Mouse (Mus musculus) heart, postnatal 4 days (tissue): ENCODE measurements around the gene Rora. TPM values are rescaled to one million over a fixed set of nuclear protein-coding genes. Genes with fewer than 3 reads are reported as not detected.

ENCODE experiments used
- DNase-seq: peaks from one replicate; pipeline ENCODE4 v3.0.0; 2021
- total RNA-seq, 2 experiments: library from RNA; stranded (reverse); gene quantifications; 2 replicates each; pipeline ENCODE4 v1.2.3; 2021

The Rora gene
- total RNA-seq, 2 experiments from 2014 or later, result 17.0 to 18.1 TPM

DNA sequence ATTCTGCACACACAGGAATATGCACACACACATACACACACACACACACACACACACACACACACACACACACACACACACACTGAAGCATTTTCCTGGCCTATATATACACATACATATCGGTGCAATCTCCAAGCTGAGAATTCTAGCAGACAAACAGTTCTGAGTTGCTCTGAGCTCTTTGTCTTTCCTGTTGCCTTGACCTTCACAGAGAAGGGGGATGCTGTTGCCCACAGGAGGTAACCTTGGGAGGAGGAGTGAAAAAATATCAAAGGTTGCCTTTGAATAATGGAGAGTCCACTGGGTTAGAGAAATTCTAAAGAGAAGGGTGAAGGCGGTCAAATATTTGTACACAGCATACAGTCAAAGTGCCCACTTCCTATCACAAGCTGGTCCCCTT lies 360.6 kb downstream of the Rora start:
- no peak for DNase-seq

DNA sequence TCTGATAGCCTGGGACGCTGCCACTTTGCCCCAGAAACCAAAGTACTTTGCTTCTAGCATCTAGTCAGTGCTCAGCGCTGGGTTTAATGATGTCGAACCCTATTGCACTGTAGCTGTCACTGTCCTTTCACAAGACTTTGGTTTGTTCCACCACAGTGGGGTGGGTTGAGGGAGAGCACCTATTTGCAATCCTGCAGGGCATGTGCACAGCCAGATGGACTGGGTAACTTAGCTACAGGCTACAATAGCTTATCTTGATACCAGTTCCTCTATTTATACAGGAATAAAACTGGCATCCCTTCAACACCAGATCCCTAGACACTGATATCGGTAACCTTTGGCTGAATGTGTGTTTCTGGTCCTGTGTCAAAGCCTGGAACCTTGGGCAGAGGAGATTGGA lies 366.8 kb downstream of the Rora start:
- DNase-seq, result no peak

DNA sequence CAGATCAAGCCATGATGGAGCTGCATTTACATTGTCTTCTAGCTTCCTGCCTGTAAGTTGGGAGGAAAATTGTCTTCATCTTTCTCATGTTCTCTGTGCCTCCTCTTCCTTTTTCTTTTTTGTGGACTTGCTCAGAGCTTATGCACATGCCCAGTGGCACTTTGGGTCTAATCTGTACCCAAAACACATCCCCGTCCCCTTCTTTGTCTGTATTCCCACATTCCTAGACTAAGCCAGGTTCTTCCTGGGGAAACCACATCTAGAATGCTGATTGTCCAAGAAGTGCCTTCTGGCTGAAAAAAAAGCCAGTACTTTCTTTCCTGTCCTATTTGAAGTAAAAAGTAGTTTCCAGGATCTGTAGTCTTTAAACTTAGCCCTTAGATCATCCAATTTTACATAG lies 367.9 kb downstream of the Rora start:
- DNase-seq, result no peak

DNA sequence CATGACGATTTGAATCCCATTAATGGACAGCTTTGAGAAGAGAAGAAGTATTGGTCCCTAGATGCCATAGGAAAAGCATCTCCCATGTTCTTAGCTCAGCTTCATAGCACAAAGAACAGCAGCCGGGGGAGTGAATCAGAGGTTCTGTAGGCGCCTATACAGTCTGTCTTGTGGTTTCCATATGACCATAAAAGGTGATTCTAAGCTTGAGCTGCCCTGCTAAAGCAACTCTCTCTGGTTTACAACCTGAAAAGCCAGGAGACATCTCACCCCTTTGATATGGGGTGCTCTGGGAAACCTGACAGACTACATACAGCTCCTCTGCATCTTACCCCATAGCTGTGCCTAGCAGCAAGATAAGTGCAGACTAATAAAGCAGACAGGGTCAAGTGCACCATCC lies 369.7 kb downstream of the Rora start:
- DNase-seq, result no peak

DNA sequence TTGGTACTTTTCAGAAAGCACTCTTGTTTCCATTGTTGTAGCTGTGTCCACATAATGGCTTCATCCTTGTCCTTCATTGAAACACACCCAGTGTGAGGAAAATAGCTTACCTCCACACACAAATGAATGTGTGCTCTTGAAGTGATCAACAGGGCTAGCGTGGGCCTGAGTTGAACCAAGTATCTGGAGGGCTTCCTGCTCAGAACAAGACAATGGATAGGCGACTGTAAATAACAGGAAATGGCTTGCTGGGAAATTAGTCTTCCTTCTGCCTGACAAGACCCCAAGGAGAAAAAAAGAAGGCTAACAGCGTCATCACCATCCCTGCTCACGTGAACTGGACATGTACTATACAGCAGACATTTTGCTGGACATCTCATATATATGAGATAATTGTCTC lies 374.6 kb downstream of the Rora start:
- DNase-seq, result no peak

DNA sequence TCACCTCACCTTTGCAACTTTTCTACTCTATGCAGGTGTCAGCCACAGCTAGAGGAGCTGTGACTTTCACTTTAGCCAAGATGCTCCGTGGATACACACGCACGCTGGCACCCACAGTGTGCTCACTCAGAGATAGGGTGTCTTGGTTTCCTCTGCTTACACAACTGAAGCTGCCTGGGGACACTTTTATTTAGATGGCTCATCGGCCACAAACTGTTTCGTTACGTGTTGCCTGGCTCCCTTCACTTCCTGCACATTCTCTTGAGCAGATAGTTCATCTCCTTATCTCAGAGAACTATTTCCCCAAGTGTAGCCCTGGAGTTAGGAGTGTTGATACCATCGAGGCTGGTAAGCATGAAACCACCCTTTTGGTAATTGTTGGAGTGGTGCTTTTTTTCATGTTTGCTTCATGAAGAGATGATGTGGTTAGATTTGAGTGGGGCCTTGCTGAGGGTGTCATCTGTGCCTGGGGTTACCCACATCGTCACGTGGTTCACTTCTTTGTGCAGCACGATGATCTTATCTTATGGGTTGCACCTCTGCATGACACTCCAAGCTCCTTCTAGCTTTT lies 380.8 kb downstream of the Rora start:
- DNase-seq, result no peak

DNA sequence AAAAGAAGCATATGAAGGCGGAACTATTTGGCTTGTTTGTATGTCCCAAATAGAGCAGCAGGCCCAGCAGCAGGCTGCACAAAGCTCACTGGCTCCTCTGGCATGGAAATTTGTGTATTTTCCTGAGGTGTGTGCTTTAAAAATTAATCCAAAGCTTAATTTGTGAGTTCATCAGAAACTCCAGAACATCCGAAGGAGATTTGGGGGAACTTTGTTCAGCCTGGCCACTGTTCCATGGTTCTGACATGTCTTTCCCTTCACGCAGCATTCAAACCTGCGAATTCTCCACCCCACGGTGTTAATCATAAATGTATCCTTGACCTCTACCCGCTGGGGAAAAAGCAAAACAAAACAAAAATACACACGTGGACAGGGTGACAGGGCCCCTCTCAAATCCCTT lies 381.9 kb downstream of the Rora start:
- DNase-seq, result no peak

DNA sequence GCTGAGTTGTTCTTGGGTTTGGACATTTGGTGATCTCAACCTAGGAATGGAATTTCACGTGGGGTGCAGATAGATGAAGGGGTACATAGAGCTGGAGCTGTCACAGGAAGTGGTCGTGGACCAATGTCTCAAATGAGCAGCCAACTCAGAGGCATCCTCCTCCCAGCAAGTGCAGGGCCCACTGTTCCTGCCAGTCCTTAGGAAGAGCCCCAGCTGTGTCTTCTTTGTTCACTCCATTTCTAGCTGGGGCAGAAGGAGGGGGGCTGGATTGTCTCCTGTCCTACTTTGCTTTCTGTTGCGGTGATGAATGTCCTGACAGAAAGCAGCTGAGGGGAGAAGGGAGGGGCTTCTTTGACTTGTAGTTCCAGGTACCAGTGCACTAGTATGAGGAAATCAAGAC lies 382.7 kb downstream of the Rora start:
- DNase-seq, result no peak

DNA sequence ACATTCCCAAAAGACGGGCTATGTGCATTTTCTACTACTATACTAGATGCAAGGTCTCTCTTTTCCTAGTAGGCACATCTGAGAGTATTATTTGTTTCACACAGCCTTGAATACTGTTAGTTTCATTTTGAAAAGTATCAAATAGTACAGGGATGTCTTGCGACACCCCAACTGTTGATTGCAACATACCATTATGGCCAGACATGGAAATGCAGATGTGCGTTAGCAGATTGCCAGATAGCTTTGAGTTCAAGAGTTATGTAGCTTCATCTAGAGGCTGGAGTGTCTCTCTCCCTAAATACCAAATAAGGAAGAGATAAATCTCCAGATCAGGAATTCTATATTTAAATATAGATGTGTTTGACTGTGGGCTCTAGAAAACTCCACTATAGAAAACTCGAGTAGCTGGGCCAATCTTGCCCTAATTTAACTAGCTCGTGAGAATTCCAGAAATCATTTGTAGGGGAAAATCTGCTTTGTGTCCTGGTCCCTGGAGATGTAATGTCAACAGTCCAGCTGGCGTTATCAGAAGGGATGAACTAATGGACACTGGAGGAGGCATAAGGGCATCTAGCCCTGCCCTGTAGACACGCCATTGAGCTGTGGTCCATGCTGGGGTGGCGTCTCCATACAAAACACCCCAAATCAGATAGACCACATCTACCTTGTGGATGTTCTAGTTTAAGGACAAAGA lies 390.5 kb downstream of the Rora start:
- DNase-seq, result no peak

DNA sequence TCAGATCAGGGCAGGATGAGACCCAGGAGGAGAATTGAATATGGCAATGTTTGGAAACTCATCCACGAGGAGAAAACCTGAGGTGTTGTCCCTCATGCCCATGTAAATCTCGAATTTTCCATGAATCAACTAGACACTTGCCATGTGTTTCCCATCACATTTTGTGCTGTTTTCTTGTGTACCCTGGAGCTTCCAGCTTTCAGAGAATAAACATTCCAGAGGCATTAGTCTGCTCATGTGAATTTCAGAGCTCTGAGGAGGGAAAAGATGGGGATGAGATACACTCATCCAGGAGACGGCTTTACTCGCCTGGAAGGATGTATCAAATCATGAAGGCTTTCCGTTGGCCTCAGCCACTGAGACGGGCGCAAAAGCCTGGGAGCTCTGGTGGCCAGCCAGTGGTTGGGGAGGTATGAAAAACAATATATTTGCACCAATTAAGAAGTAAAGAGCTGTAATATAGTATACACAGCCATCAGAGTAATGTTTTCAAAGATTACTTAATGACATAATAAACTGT lies 391.1 kb downstream of the Rora start:
- no peak for DNase-seq

DNA sequence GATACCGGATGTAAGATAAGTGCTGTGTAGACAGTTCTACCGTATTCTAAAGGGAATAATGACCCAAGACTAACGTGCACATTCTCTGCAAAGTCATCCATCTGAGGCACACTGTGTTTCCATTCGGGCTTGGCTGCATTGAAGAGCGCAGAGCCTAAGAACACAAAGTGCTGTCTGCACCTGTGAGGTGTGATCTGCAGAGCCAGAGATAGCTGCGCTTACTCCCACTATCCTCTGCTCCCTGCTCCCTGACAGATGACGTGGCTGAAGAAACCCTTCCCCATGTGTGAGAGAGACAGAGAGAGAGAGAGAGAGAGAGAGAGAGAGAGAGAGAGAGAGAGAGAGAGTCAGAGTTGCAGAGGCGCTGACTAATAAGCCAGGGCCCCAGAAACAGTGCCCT lies 392.3 kb downstream of the Rora start:
- peak; percentile 33 for DNase-seq

DNA sequence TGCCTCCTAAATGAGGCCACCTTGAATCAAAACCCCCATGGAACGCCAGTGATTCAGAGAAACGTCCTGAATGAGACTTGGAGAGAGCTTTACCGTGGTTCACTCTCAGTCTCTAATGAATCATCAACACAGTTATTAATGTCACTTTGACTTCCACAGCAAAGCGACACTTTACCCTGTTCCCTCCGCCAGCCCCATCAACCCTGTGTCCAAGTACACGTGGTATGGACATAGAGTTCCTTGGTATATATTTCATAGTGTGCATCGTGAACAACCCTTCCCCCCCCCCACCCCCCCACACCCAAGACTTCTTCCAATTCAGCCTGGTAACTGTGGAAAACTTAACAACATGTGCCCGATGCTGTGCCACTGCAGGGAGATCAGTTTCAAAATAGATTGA lies 397.3 kb downstream of the Rora start:
- DNase-seq, result no peak

DNA sequence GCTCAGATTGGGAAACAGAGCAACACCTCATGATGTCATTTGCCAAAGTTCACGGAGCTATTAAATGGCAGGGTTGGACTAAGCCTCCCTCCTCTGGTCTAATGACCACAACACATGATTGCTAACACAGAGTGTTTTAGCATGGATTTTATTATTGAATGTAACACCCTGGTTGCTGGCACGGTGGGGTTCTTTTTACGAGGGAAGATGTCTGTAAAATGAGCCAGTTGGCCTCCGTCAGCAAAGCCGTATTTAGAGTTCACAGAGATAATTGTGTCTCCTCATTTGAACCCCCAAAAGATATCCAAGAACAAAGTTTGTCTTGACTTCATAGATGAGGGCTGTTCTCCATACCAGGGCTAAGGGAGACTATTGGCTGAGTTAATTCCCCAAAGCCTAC lies 398.3 kb downstream of the Rora start:
- no peak for DNase-seq

DNA sequence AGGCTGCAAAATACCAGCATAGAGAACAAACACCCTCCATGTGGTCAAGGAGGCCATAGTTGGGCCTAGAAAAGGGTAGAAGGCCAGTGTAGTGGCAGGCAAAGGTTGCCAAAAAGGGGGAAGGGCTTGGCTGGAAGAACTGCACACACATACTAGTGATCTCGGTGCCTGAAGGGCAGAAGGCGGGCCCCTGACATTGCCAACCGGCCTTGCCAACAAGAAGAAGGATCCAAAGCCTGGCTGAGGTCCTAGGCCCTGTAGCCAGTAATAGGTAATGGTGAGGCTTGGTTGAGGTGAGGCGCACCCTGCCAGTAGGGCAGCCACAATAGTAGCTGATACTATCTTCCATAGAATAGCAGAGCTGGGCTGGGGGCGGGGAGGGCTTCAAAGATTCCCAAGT lies 401.7 kb downstream of the Rora start:
- no peak for DNase-seq

DNA sequence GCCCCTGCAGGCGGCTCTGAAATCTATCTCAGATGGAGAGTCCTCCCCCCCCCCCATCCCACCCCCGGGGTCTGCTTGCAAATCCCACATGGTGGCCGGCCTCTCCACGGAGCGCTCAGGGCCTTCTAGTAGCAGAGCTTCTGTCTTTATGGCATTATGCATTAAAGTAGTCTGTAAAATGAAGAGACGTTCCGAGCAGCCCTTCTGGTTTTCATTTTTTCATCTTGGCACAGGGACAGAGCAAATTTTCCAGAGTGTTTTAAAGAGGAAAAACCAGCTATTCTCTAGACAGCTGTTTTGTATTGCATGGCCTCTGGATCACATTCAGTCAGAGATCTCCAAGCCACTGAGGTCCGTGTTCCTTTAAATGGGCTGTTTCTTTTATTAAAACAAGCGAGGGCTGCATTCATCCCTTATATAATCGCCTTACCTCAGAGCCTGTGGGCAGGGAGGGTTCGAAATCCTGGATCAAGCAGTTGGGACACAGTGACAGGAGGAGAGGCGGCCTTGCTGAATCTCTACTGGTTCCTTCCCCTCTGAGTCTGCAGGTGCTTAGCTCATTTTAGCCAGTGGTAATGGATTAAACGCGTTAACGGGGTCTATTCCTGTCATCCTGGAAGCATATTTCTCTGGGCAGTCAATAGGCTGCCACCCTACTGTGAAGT lies 417.7 kb downstream of the Rora start:
- peak; percentile 28 for DNase-seq

DNA sequence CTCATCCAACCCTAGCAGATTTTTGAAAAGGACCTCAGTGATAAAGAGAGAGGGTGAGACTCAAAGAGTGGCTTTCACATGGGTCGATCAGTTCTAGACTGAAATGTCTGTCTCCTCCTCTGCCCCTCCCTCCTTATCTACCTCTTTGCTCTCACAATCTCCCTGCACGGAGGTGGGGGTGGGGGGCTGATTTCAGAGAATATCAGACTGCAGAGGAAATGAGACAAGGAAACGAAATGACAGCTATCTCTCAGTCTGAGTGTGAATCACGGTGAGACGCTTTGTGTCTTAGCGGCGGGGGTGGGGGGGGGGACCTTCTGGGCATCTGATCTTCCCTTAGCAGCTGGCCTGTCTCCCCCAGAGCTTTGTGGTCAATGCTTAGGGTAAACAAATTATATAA lies 419.7 kb downstream of the Rora start:
- no peak for DNase-seq

DNA sequence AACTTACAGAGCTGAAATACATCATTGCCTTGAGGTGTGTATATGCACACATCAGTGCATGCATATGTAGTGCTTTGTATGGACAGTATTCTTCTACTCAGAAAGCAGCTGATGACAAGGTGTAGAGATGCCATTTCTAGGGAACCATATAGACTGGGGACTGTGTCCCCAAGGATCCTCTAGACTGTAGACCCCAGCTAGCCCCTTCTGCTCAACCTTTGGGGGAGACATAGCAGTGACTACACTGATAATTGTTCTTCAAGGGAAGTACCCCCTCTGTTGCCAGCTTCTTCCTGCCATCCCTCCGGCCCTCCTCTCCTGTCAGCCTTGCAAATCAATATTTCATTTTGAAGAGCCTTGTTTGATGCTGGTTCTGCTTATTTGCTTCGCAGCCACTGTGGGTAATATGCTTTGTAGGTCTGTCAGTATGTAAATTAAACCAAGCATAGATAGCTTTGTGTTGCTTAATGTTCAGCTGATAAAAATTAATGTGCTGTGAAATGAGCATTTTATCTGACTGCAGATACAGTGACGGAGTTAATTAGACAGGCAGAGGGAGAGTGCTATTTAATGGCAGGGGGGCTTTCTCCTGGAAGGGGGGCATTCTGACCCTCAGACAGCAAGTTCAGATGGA lies 430.6 kb downstream of the Rora start:
- no peak for DNase-seq

DNA sequence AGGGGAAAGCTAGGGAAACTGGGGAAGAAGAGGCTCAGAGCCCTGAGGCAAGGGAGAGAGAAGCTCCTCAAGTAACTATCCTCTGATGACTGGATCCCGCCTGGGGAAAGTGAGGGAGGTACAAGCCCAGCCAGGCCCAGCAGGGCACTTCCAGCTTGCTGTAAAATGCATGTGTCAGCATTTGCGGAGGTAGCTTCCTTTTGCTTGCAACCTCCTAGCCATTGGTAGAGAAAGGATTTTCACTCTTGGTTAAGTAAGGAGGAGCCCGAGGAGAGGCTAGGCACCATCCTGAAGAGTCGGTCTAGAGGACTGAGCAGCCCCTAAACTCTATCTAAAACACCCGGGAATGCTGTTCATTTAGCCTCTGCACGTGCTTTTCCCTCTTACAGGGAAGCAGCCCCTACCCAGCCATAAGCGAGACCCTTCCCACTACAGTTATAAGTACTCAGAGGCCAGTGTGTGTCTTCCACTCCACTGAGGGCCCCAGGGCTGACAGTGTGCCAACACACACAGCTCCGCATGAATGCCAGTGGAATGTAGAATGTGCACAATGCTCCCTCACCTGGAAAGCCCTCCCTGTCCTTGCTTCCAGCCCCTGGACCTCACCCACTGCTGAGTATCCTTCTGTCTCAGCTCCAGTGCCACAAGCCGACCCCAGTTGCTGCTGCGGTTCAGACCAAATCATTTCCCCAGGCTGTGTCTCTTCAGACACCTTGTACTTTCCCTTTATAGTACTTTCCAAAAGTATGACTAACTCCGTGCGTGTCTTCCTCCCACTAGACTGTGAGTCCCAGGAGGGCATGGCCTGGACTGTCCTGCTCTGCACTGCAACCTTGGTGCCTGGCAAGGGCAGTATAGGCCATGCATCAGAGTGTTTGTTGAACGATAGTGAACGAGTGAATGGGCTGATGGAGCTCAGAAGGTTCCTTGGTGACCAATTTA lies 431.4 kb downstream of the Rora start:
- DNase-seq, result peak; percentile 21

DNA sequence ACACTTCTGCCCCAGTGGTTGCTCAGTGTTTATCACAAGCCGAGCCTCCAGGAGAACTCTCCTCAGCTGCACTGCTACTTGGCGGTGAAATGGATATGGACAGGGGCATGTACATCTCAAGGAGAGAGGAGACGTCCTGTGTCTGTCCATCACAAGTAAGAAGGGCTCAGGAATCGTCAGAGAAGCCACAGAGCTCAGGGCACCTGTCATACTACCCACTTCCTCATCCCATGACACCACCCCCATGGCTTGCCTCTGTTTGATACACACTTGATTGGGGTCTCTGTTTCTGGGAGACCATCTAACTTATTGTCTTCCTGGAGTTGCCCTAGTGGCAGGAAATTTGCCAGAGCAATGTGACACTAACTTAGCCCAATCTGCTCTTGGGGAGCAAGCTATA lies 433.3 kb downstream of the Rora start:
- DNase-seq, result no peak

DNA sequence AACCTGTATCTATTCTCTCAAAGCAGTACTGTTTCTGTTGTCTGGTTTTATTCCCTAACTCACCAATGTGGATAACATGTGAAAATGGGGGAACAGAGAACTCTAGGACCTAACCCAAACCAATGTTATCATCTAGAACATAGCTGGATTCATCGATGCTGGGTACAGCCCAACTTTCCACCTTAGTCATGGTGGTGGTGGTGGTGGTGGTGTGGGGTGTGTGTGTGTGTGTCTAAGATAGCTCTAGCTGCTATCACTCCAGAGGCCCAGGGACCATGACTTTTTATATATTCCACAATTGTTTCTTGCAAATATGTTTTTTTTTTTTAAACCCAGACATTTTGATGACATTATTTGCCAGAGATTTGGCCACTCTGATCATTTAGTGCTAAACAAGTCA lies 433.7 kb downstream of the Rora start:
- no peak for DNase-seq

DNA sequence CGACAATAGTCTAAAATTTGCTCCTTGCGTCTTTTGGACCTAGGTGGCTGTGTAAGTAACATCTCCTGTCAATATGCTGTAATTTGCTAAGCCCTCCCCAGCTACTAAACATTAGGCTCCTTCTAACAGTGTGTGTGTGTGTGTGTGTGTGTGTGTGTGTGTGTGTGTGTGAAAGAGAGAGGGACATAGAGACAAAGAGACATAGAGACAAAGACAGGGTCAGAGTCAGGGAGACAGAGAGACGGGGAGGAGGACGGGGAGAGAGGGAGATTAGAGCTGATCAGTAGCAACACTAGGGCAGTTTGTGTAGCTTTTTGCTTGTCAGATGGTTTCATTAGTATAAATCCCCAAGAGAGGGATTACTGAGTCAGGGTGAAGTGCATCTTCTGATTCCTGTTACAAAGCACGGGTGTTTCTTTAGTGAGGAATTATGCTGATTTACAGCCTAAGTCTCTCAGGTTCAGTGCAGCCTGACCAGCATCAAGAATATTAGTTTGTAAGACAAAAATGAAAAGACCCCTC lies 437.2 kb downstream of the Rora start:
- no peak for DNase-seq
